Mouse (Mus musculus) intestine, embryonic 16.5 days (tissue): ENCODE measurements around the gene Klf17. TPM values are rescaled to one million over a fixed set of nuclear protein-coding genes. Genes with fewer than 3 reads are reported as not detected.

Experiments
- ATAC-seq: fragments of 200-750 bp; cut with Nextera tagmentation; 2 replicates; pipeline ENCODE4 v1.8.0; 2017; ENCODE audit warnings: moderate TSS enrichment, moderate library complexity
- H3K27ac ChIP-seq: fragments of 300-500 bp; sonication (generic); 2 replicates; pipeline ENCODE4 v1.5.1; 2014; ENCODE audit warnings: mild to moderate bottlenecking, low read length
- H3K27me3 ChIP-seq: fragments of 300-500 bp; sonication (generic); replicated peaks from 2 replicates; pipeline ENCODE4 v1.6.1; 2014; ENCODE audit warnings: low read length, control low read depth, mixed read lengths; ENCODE audit not compliant: control insufficient read depth, insufficient read depth
- H3K36me3 ChIP-seq: fragments of 300-500 bp; sonication (generic); 2 replicates; pipeline ENCODE4 v1.6.1; 2014; ENCODE audit warnings: low read length, control low read depth; ENCODE audit not compliant: control insufficient read depth, insufficient read depth
- H3K4me1 ChIP-seq: fragments of 300-500 bp; sonication (generic); 2 replicates; pipeline ENCODE4 v1.6.1; 2014; ENCODE audit warnings: low read length, control low read depth, mixed read lengths; ENCODE audit not compliant: control insufficient read depth, insufficient read depth
- H3K4me2 ChIP-seq: fragments of 300-500 bp; sonication (generic); 2 replicates; pipeline ENCODE4 v1.6.1; 2014; ENCODE audit warnings: low read depth, low read length, control low read depth
- H3K4me3 ChIP-seq: fragments of 300-500 bp; sonication (generic); 2 replicates; pipeline ENCODE4 v1.5.1; 2014; ENCODE audit warnings: mild to moderate bottlenecking, low read length
- H3K9ac ChIP-seq: fragments of 300-500 bp; sonication (generic); 2 replicates; pipeline ENCODE4 v1.6.1; 2014; ENCODE audit warnings: low read depth, low read length
- H3K9me3 ChIP-seq: fragments of 300-500 bp; sonication (generic); 2 replicates; pipeline ENCODE4 v1.6.1; 2016; ENCODE audit warnings: low read length, control low read depth; ENCODE audit not compliant: control insufficient read depth
- WGBS: fragments of 180-500 bp; shearing (Covaris S2); extraction: QIAGEN DNeasy Blood & Tissue Kit; methylation state at CpG from one replicate; pipeline ENCODE4 v1.1.7; 2014; 5-methylcytosine and 5-hydroxymethylcytosine counted together
- polyA plus RNA-seq: library from polyadenylated mRNA; unstranded; fragments of >200 nt; fragmentation: Nextera tagmentation; extraction: Ambion mirVana; gene quantifications from 2 replicates; pipeline ENCODE4 v1.2.1, GENCODE M21; 2015

Gene Klf17
- not detected in 2 replicates for polyA plus RNA-seq

DNA sequence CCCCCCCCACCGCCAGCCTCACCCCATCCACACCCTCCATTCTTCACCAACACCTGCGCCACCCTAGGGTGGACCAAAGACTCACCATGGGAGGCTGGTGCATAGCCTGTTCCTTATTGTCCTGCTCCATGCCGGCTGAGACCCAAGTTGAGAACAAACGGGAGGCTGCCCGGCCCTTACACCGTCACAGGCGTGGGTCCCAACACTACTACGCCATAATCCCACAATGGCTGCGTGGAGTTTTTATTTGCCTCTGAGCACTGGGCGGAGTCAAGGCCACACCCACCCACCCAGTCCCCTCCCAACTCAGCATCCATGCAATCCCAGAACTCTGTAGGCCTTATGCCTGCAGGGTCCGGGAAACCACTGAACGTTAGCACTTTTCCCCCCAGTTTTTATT is at the start of gene Klf17:
Gene Klf17, minus strand, starts transcription at position 233 of the 400 bp plus-strand sequence.
- no peaks in the 10 kb centered on the region for H3K9me3 ChIP-seq
- no peak for ATAC-seq
- H3K4me1 ChIP-seq: no peaks in the 10 kb centered on the region
- no peak within 1 kb of the TSS for H3K4me2 ChIP-seq
- no peak within 1 kb of the TSS for H3K4me3 ChIP-seq
- H3K9ac ChIP-seq: no peak within 1 kb of the TSS
- 77% methylated on average over 12 of the region's 12 CpGs for WGBS
- H3K27me3 ChIP-seq: no peaks in the 10 kb centered on the region
- H3K27ac ChIP-seq: no peak within 1 kb of the TSS
- H3K36me3 ChIP-seq: no peaks in the 10 kb centered on the region

DNA sequence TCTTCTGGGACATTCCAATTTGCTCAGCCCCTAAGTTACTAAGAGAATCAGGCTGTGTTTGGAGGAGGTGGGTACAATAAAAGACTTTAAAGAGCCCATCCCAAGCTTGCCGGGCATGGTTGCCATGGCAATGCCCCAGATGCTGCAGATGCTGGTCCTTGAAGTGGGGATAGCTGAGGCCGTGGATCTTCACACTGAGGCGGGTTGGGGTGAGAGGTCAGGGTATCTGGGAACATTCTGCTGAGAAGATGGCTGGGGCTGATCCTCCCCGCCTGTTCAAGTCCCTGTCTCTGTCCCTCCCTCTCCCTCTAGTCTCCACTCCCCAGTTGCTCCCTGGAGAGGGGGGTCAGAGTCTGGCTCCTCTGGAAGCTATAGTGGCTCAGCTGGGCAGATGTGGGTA is 48.9 kb upstream of the Klf17 start:
- Histone ChIP-seq H3K4me1 (no peaks in the 10 kb centered on the region), H3K9me3 (no peaks in the 10 kb centered on the region), H3K27me3 (no peaks in the 10 kb centered on the region), H3K4me3 (no peak overlapping the region), H3K36me3 (no peaks in the 10 kb centered on the region), H3K9ac (no peak overlapping the region), H3K4me2 (no peak overlapping the region), H3K27ac (no peak overlapping the region)
- 50% methylated on average over 4 of the region's 4 CpGs for WGBS
- no peak for ATAC-seq

DNA sequence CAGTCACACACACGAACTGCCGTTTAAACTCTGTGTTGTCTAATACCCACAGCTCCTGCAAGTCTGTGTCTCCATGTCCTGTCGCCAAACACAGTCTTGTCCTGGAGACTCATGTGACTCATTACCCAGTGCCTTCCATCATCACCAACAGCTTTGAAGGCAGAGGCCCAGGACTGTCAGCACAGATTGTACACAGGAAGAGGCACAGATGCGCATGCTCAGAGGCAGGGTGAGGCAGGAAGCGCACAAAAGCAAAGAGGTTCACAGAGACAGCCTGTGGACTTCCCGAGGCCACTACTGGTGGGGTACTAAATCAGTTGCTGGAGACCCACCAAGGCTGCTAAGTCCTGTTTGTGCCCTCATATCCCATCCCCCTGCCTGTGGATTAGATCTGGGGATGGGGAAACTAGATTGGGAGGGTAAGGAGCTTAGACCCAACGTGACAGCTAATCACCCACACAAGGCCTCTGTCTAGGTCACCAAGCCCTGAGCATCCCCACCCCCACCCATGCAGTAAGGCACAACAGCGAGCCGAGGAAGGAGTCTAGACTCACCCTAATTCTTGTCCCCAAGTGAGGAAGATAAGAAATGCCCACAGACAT is 48.2 kb upstream of the Klf17 start:
- Histone ChIP-seq H3K9ac (no peak overlapping the region), H3K27me3 (no peaks in the 10 kb centered on the region), H3K4me2 (no peak overlapping the region), H3K36me3 (no peaks in the 10 kb centered on the region), H3K9me3 (no peaks in the 10 kb centered on the region), H3K27ac (no peak overlapping the region), H3K4me1 (no peaks in the 10 kb centered on the region), H3K4me3 (no peak overlapping the region)
- ATAC-seq: no peak
- 59% methylated on average over 9 of the region's 9 CpGs for WGBS

DNA sequence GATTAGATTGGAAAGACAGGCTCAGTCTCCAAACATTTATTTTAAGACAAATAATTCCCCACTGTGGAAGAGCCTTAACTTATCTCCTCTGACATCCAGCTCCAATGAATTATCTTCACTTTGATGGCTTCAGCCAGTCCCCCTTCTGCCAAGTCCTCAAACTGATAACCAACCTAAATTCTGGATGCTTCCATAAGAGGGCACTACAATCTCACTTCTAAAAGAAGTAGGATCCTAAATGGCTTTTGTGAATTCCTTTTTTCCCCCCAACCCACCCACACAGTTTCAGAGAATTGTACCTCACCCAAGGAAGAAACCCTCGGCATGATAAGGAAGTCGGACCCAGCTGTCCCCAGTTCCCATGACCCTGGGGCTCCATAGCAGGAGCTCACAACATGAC is 45.5 kb upstream of the Klf17 start:
- WGBS: 42% methylated on average over 2 of the region's 2 CpGs
- H3K4me1 ChIP-seq: peaks cover 7% of the 10 kb centered on the region; the same call in 1 of the 2 replicates
- no peak for ATAC-seq
- no peaks in the 10 kb centered on the region for H3K27me3 ChIP-seq
- no peak overlapping the region for H3K4me3 ChIP-seq
- H3K27ac ChIP-seq: no peak overlapping the region
- H3K9ac ChIP-seq: no peak overlapping the region
- H3K9me3 ChIP-seq: no peaks in the 10 kb centered on the region
- no peaks in the 10 kb centered on the region for H3K36me3 ChIP-seq
- no peak overlapping the region for H3K4me2 ChIP-seq

DNA sequence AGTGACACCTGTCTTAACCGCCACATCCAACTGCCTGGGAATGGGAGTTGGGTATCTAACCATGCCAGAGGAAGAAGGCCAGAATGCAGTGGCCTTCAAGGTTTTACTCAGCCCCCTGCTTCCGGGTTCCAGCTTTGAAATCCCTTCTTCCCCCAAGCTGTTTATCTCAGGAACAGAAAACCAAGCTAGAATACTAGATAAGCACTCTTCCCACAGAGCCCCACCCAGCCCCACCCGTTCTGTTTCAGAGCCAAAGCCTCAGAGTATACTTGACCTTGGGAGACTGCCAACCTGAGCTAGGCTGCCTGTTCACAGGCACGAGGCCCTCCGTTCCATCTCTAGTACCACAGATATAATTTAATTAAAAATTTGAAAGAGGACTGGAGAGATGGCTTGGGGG is 41.5 kb upstream of the Klf17 start:
- ATAC-seq: peak; percentile 68
- no peaks in the 10 kb centered on the region for H3K36me3 ChIP-seq
- H3K4me2 ChIP-seq: no peak overlapping the region
- H3K9ac ChIP-seq: no peak overlapping the region
- WGBS: 50% methylated on average over 5 of the region's 5 CpGs
- H3K27me3 ChIP-seq: no peaks in the 10 kb centered on the region
- H3K27ac ChIP-seq: 0 out of 2 replicates have a peak overlapping the region, but pooled peaks have one; percentile 14
- no peaks in the 10 kb centered on the region for H3K9me3 ChIP-seq
- peaks cover 7% of the 10 kb centered on the region; the same call in 1 of the 2 replicates for H3K4me1 ChIP-seq
- H3K4me3 ChIP-seq: no peak overlapping the region

DNA sequence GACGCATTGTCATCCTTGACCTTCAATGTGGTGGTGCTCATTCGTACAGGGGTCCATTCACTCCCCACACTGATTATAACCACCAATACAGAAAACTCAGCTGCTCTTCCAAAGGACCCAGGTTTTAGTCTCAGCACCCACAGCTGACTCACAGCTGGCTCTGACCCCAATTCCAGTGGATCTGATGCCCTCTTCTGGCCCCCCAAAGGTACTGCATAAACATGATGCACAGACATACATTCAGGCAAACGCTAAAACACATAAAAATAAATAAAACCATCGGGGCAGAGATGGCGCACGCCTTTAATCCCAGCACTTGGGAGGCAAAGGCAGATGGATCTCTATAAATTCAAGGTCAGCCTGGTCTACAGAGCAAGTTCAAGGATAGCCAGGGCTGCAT is 34.5 kb upstream of the Klf17 start:
- Histone ChIP-seq H3K36me3 (no peaks in the 10 kb centered on the region), H3K9me3 (no peaks in the 10 kb centered on the region), H3K4me1 (no peaks in the 10 kb centered on the region), H3K4me3 (no peak overlapping the region), H3K4me2 (no peak overlapping the region), H3K27me3 (no peaks in the 10 kb centered on the region), H3K27ac (no peak overlapping the region), H3K9ac (no peak overlapping the region)
- 84% methylated on average over 6 of the region's 6 CpGs for WGBS
- no peak for ATAC-seq

DNA sequence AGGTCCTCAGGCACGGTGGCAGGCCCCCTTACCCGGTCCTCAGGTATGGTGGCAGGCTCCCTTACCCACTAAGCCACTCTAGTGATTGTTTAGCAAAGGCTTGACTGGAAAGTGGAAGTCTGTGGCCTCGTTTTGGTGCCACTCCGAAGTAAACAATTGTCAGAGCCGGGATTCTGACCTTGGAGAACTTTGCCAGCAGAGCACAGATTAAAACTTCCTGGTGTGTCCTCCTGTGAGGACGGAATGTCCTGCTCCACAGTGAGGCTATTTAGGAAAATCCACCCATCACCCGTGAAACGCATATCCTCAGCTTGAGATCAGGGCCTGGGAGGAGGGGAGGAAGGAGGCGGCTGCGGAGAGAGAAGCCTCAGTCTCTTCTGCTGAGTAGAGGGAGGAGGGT is 22.9 kb upstream of the Klf17 start:
- Histone ChIP-seq H3K4me3 (no peak overlapping the region), H3K9ac (no peak overlapping the region), H3K36me3 (no peaks in the 10 kb centered on the region), H3K27ac (no peak overlapping the region), H3K27me3 (no peaks in the 10 kb centered on the region), H3K9me3 (no peaks in the 10 kb centered on the region), H3K4me1 (no peaks in the 10 kb centered on the region), H3K4me2 (no peak overlapping the region)
- 64% methylated on average over 10 of the region's 10 CpGs for WGBS
- ATAC-seq: no peak

DNA sequence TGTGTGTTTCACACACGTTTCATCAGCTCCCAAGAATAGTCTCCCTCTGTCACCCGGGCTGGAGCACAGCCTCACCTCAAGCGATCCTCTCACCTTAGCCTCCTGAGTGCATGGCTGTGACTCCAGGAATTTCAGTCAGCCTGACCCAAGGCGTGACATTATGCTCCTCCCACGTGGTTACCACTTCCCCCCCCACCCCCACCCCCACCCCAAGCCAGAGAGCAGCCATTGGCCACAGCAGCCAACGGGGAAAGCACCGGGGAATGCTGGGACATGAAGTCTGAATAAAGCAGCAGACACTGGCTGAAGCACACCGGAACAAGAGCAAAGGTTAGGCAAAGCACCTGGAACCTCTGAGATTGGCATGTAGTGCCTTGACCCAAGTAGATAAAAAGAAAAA is 21.5 kb upstream of the Klf17 start:
- ATAC-seq: peak; percentile 91
- Histone ChIP-seq H3K36me3 (no peaks in the 10 kb centered on the region), H3K27me3 (no peaks in the 10 kb centered on the region), H3K27ac (no peak overlapping the region), H3K4me3 (no peak overlapping the region), H3K4me2 (peak overlapping the region; percentile 16; the same call in 1 of the 2 replicates), H3K4me1 (no peaks in the 10 kb centered on the region), H3K9ac (no peak overlapping the region), H3K9me3 (no peaks in the 10 kb centered on the region)
- 27% methylated on average over 8 of the region's 8 CpGs for WGBS

DNA sequence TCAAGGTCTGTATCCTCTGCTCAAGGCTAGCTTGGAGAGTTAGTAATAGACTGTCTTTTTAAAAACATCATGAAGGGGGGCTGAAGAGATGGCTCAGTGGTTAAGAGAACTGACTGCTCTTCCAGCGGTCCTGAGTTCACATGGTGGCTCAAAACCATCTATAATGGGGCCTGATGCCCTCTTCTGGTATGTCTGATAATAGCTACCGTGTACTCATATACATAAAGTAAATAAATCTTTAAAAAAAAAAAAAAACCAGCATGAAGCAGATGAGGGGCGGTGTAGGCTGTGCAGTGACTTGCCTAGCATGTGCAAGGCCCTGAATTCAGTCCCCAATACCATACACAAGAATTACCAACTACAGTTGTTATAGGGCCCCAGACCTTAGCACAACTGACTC is 17.5 kb upstream of the Klf17 start:
- 69% methylated on average over 3 of the region's 3 CpGs for WGBS
- no peak overlapping the region for H3K4me3 ChIP-seq
- H3K4me1 ChIP-seq: no peaks in the 10 kb centered on the region
- no peak overlapping the region for H3K27ac ChIP-seq
- no peak for ATAC-seq
- no peak overlapping the region for H3K4me2 ChIP-seq
- no peak overlapping the region for H3K9ac ChIP-seq
- H3K9me3 ChIP-seq: no peaks in the 10 kb centered on the region
- no peaks in the 10 kb centered on the region for H3K36me3 ChIP-seq
- no peaks in the 10 kb centered on the region for H3K27me3 ChIP-seq

DNA sequence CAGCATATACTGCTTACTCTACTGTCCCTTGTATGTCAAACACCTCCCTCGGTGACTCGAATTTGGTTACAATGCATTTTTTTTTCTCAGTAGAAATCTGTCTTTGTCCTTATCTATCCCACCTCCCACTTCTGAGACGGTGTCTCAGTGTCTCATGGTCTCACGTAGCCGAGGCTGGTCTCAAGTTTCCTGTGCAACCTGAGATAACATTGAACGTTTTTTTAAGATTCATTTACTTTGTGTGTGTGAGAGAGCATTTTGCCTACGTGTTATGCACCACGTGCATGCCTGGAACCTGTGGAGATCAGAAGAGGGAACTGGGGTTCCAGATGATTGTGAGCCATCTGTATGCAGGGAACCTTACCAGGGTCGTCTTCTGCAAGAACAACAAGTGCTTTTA is 7.5 kb upstream of the Klf17 start:
- ATAC-seq: no peak
- H3K27me3 ChIP-seq: no peaks in the 10 kb centered on the region
- 59% methylated on average over 9 of the region's 9 CpGs for WGBS
- H3K4me1 ChIP-seq: no peaks in the 10 kb centered on the region
- no peak overlapping the region for H3K27ac ChIP-seq
- no peak overlapping the region for H3K4me2 ChIP-seq
- H3K9ac ChIP-seq: no peak overlapping the region
- no peaks in the 10 kb centered on the region for H3K36me3 ChIP-seq
- H3K9me3 ChIP-seq: no peaks in the 10 kb centered on the region
- H3K4me3 ChIP-seq: no peak overlapping the region
